Mouse (Mus musculus) E14TG2a.4 (cell line): ENCODE results near the gene Hivep2.

Experiments used
- H3K27me3 ChIP-seq: 2 replicates; pipeline ENCODE4 v1.6.1; 2014; ENCODE audit warnings: low read length, control low read depth; ENCODE audit not compliant: insufficient read depth
- H3K36me3 ChIP-seq: 2 replicates; pipeline ENCODE4 v1.6.1; 2014; ENCODE audit warnings: low read length, control low read depth; ENCODE audit not compliant: insufficient read depth
- H3K4me1 ChIP-seq: replicated peaks from 2 replicates; pipeline ENCODE4 v1.6.1; 2014; ENCODE audit warnings: low read depth, low read length, control low read depth
- H3K4me3 ChIP-seq: replicated peaks from 2 replicates; pipeline ENCODE4 v1.5.1; 2014; ENCODE audit warnings: mild to moderate bottlenecking, low read length
- H3K9me3 ChIP-seq: 2 replicates; pipeline ENCODE4 v1.6.1; 2014; ENCODE audit warnings: low read length, control low read depth
- CTCF ChIP-seq: conservative IDR thresholded peaks from 2 replicates; pipeline ENCODE4 v1.5.1; 2014; ENCODE audit warnings: low read length
- NANOG ChIP-seq: IDR thresholded peaks from 2 replicates; pipeline ENCODE4 v1.6.1; 2014; ENCODE audit warnings: borderline replicate concordance, low read length, mixed read lengths
- POU5F1 ChIP-seq: IDR thresholded peaks from 2 replicates; pipeline ENCODE4 v1.6.1; 2014; ENCODE audit warnings: low read length, borderline replicate concordance

Hivep2 gene

DNA sequence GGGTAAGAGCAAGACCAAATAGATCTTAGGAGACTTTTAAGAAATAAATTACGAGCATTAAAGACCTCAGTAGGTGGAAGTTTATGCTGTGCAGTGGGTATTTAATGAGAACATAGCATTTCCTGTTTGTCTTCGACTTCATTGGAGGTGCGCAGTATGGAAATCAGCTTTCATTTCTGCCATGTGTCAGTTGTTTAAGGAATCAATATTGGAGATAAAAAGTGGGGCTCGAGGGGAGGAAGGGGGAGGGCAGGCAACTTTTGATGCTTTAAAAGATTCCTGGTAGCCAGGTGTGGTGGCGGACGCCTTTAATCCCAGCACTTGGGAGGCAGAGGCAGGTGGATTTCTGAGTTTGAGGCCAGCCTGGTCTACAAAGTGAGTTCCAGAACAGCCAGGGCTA is 16.4 kb downstream of the Hivep2 start:
- Histone ChIP-seq H3K4me1 (peaks cover 16% of the 10 kb centered on the region), H3K27me3 (peaks cover 5% of the 10 kb centered on the region)

DNA sequence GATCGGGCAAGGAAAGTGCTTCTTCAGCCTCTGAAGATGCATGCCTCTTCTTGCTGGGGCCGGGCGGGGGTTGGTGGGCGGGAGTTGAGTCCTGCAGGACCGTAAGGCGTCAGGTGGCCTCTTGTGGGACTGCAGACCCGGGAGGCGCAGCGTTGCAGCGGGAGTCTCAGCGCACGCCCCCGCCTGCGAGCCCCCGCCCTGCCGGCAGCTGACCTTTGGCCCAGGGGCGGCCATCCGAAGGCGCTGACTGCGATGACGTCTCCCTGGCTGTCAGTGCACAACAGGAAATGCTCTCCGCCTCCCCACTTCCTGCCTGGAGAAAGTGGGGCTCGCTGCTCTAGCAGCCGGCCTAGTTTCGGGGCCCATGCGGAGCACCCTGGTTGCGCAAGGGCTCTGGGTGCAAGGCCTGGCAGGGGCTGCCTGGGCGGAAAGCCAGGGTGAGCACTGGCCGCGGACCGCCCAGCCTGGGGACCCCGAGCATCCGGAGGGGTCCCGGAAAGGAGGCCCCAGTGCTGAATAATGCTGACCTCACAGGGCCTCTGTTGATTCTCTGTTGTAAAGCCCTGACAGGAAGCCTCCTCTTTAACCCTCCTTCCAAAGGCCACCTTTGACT is 17.0 kb downstream of the Hivep2 start:
- Histone ChIP-seq H3K4me1 (peaks cover 16% of the 10 kb centered on the region), H3K4me3 (peak overlapping the region; percentile 80), H3K27me3 (peaks cover 5% of the 10 kb centered on the region), H3K36me3 (no peaks in the 10 kb centered on the region), H3K9me3 (no peaks in the 10 kb centered on the region)
- TF ChIP-seq POU5F1 (no peak), CTCF (no peak), NANOG (no peak)

More for the DNA sequence above, 16.4 kb downstream of the Hivep2 start:
- no peak for TF ChIP-seq CTCF
- no peak for TF ChIP-seq POU5F1
- no peak for TF ChIP-seq NANOG
- no peaks in the 10 kb centered on the region for H3K9me3 ChIP-seq
- peak overlapping the region; percentile 80 for H3K4me3 ChIP-seq
- no peaks in the 10 kb centered on the region for H3K36me3 ChIP-seq

DNA sequence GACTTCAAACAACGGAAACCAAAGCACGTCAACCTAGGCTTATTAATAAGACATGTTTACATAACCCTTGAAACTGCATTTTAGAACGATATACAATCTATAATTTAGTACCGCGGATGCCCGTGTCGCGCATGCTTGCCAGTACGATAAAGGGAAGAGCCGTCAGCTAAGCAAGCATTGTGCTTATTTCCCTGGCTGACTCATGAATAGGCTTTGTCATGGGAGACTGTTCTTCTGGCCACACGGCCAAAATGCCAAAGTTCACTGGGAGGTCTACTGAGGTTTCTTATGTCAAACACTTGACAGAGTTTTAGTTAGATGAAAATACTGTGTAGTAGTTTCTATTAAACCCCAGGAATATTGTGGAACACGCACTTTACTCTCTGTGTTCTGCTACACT is 17.8 kb downstream of the Hivep2 start:
- Histone ChIP-seq H3K36me3 (no peaks in the 10 kb centered on the region), H3K4me3 (no peak overlapping the region), H3K27me3 (peaks cover 4% of the 10 kb centered on the region), H3K4me1 (peaks cover 16% of the 10 kb centered on the region), H3K9me3 (no peaks in the 10 kb centered on the region)
- TF ChIP-seq CTCF (no peak), NANOG (no peak), POU5F1 (no peak)

DNA sequence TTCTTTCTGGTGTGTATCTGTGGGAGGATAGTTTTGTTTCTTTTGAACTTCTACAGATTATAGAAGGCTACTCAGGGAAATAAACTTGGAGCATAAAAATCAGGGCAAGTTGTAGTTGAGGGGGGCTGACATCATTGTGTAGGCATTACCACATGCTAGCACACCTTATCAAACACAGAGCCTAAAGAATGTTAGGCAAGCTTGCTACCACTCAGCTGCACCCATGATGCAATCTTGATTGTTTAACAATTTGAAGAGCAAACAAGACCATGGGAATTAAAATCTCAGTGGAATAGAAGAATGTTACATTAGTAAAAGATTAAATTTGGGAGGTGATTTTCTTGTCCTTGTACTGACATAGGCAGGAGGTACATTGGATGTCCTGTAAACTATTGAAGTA is 18.4 kb downstream of the Hivep2 start:
- Histone ChIP-seq H3K27me3 (no peaks in the 10 kb centered on the region; the same call in 1 of the 2 replicates), H3K4me1 (peaks cover 16% of the 10 kb centered on the region), H3K4me3 (no peak overlapping the region), H3K9me3 (no peaks in the 10 kb centered on the region), H3K36me3 (no peaks in the 10 kb centered on the region)
- no peak for TF ChIP-seq POU5F1
- no peak for TF ChIP-seq CTCF
- no peak for TF ChIP-seq NANOG

DNA sequence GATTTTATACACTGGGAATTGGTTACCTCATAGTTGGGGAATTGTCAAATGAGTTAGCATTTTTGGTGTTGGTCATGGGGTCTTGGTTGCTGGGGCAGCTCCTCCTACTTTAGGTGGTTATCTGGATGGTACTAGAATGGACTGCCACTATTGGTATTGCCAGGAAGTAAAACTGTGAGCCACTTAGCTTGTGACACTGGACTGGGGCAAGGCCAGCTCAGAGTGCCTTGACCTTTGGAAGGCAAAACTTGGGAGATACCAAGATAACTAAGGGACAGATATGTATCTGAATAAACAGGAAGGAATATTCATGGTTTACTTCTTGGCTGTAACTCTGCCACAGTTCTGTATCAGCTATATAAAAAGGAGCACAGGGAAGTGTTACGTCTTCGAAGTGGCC is 20.7 kb downstream of the Hivep2 start:
- Histone ChIP-seq H3K4me1 (peaks cover 16% of the 10 kb centered on the region), H3K4me3 (no peak overlapping the region), H3K36me3 (no peaks in the 10 kb centered on the region), H3K27me3 (no peaks in the 10 kb centered on the region), H3K9me3 (no peaks in the 10 kb centered on the region)
- TF ChIP-seq POU5F1 (no peak), NANOG (no peak), CTCF (no peak)

DNA sequence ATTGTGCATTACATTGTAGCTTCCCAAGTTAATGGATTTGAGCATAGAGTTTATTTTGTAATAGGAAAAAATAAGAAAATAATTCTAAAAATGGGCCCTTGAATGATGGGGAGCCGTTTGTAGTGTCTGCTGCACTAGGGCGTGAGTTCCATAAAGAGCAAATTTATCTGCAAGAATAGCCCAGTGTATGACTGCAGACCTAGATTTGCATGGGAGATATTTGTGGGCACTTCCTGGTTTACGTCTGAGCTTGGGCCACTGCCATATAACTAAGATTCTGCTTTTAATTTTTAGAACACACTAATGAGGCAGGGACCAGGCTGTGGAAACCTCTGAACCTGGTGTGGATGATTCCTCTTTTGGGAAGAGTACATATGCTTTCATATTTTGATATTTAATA is 21.5 kb downstream of the Hivep2 start:
- TF ChIP-seq CTCF (no peak), POU5F1 (no peak)
- no peaks in the 10 kb centered on the region for H3K36me3 ChIP-seq
- H3K4me1 ChIP-seq, result peaks cover 13% of the 10 kb centered on the region
- no peaks in the 10 kb centered on the region for H3K9me3 ChIP-seq
- H3K27me3 ChIP-seq, result no peaks in the 10 kb centered on the region
- H3K4me3 ChIP-seq, result no peak overlapping the region

DNA sequence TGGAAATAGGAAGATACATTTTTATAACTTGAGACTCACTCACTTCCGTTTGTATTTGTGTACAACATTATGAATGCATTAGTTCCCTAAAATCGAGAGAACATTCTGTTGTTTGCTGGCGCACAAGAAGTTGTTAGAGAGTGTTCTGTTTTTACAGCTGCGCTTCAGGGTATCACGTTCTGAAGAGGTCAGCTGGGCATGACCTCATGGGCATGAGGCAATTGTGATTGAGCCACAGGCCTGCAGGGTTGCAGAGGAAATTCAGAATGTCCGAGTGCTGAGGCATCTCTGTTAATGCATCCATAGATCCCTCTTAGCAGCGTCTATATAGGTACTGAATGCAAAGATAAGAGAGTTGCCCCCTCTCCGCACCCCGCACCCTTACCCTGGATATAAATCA is 22.4 kb downstream of the Hivep2 start:
- Histone ChIP-seq H3K36me3 (no peaks in the 10 kb centered on the region), H3K4me1 (peaks cover 9% of the 10 kb centered on the region), H3K4me3 (no peak overlapping the region), H3K9me3 (no peaks in the 10 kb centered on the region), H3K27me3 (no peaks in the 10 kb centered on the region)
- TF ChIP-seq CTCF, result no peak
- no peak for TF ChIP-seq POU5F1
- TF ChIP-seq NANOG, result no peak

DNA sequence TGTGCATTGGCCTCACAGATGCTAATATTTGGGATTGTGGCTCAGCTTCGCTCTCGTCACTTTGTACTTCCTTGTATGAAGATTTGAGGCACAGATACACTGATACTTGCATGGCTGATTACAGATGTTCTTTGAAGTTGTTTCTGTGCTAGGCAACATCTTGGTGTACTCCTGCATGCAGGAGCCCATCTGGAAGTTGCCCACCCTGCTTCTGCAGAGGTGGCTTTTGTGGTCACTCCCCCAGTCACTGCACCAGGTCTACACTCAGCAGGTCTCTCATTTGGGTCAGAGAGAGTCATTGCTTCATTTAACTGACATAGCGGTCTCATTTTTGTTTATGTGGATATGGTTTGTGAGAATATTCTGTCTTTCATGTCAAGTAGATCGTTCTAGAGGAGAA is 22.9 kb downstream of the Hivep2 start:
- Histone ChIP-seq H3K9me3 (no peaks in the 10 kb centered on the region), H3K4me1 (peaks cover 5% of the 10 kb centered on the region), H3K36me3 (no peaks in the 10 kb centered on the region), H3K4me3 (no peak overlapping the region), H3K27me3 (no peaks in the 10 kb centered on the region)
- no peak for TF ChIP-seq POU5F1
- no peak for TF ChIP-seq NANOG
- TF ChIP-seq CTCF, result no peak

DNA sequence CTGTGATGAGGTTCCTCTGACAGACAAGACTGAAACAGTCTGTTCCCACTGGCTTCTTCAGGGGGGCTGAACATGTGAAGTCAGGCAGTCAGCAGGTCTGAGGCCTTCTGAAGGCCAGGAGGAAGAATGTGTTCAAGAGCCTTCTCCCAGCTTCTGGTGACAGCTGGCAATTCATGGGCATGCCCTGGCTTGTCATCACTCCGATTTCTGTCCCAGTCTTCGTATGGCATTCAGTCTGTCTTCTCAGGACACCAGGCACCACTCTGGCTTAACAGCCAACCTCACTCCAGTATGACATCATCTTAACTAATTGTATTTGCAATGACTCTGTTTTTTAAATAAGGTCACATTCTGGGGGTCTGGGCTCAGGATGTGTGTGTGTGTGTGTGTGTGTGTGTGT is 25.0 kb downstream of the Hivep2 start:
- no peak for TF ChIP-seq NANOG
- no peaks in the 10 kb centered on the region for H3K36me3 ChIP-seq
- no peaks in the 10 kb centered on the region for H3K4me1 ChIP-seq
- no peaks in the 10 kb centered on the region for H3K9me3 ChIP-seq
- H3K4me3 ChIP-seq, result no peak overlapping the region
- H3K27me3 ChIP-seq, result no peaks in the 10 kb centered on the region
